Mouse (Mus musculus) embryonic facial prominence, embryonic 14.5 days (tissue): ENCODE measurements around the gene Tmco4. TPM values are rescaled to one million over a fixed set of nuclear protein-coding genes. Genes with fewer than 3 reads are reported as not detected.

ENCODE experiments used
- ATAC-seq: fragments of 200-750 bp; cut with Nextera tagmentation; 2 replicates; pipeline ENCODE4 v1.8.0; 2017; ENCODE audit warnings: low read depth, moderate number of reproducible peaks, moderate TSS enrichment
- DNase-seq: peaks from one replicate; pipeline ENCODE4 v3.0.0-alpha.2; 2015; ENCODE audit warnings: low spot score
- H3K27ac ChIP-seq: fragments of 300-500 bp; sonication (generic); replicated peaks from 2 replicates; pipeline ENCODE4 v1.5.1; 2014; ENCODE audit warnings: low read depth, mild to moderate bottlenecking, low read length, moderate library complexity
- H3K27me3 ChIP-seq: fragments of 300-500 bp; sonication (generic); replicated peaks from 2 replicates; pipeline ENCODE4 v1.6.1; 2014; ENCODE audit warnings: low read length; ENCODE audit not compliant: control insufficient read depth, insufficient read depth
- H3K36me3 ChIP-seq: fragments of 300-500 bp; sonication (generic); 2 replicates; pipeline ENCODE4 v1.6.1; 2014; ENCODE audit warnings: low read length, mixed read lengths; ENCODE audit not compliant: control insufficient read depth, insufficient read depth
- H3K4me1 ChIP-seq: fragments of 300-500 bp; sonication (generic); 2 replicates; pipeline ENCODE4 v1.6.1; 2014; ENCODE audit warnings: antibody characterized with exemption, low read length; ENCODE audit not compliant: control insufficient read depth, insufficient read depth
- H3K4me2 ChIP-seq: fragments of 300-500 bp; sonication (generic); 2 replicates; pipeline ENCODE4 v1.6.1; 2014; ENCODE audit warnings: low read depth, mild to moderate bottlenecking, low read length, moderate library complexity, mixed read lengths
- H3K4me3 ChIP-seq: fragments of 300-500 bp; sonication (generic); 2 replicates; pipeline ENCODE4 v1.5.1; 2014; ENCODE audit warnings: low read depth, mild to moderate bottlenecking, low read length
- H3K9ac ChIP-seq: fragments of 300-500 bp; sonication (generic); 2 replicates; pipeline ENCODE4 v1.6.1; 2014; ENCODE audit warnings: low read depth, mild to moderate bottlenecking, low read length, moderate library complexity, mixed read lengths
- H3K9me3 ChIP-seq: fragments of 300-500 bp; sonication (generic); 2 replicates; pipeline ENCODE4 v1.6.1; 2016; ENCODE audit warnings: low read length; ENCODE audit not compliant: control insufficient read depth
- WGBS: fragments of 180-500 bp; shearing (Covaris S2); extraction: QIAGEN DNeasy Blood & Tissue Kit; methylation state at CpG from one replicate; pipeline ENCODE4 v1.1.7; 2014; 5-methylcytosine and 5-hydroxymethylcytosine counted together
- polyA plus RNA-seq: library from polyadenylated mRNA; unstranded; fragments of >200 nt; fragmentation: Nextera tagmentation; extraction: Ambion mirVana; gene quantifications from 2 replicates; pipeline ENCODE4 v1.2.1, GENCODE M21; 2014

Tmco4 gene
- polyA plus RNA-seq, 1 experiment from 2014 or later = 3.8 TPM

- no peak overlapping the region for H3K9ac ChIP-seq
- no peak overlapping the region for H3K4me2 ChIP-seq
- H3K36me3 ChIP-seq = peaks cover 25% of the 10 kb centered on the region; the same call in 1 of the 2 replicates
- H3K9me3 ChIP-seq = no peaks in the 10 kb centered on the region
- H3K27ac ChIP-seq = no peak overlapping the region
- no peak overlapping the region for H3K4me3 ChIP-seq
- peaks cover 12% of the 10 kb centered on the region for H3K4me1 ChIP-seq
- 91% methylated on average over 7 of the region's 7 CpGs for WGBS
- ATAC-seq = no peak
- no peak for DNase-seq
- peaks cover 20% of the 10 kb centered on the region for H3K27me3 ChIP-seq
Observed at GRCm38 (mm10) chr4:139080259-139080658, 107.6 kb downstream of the Tmco4 start.

DNA sequence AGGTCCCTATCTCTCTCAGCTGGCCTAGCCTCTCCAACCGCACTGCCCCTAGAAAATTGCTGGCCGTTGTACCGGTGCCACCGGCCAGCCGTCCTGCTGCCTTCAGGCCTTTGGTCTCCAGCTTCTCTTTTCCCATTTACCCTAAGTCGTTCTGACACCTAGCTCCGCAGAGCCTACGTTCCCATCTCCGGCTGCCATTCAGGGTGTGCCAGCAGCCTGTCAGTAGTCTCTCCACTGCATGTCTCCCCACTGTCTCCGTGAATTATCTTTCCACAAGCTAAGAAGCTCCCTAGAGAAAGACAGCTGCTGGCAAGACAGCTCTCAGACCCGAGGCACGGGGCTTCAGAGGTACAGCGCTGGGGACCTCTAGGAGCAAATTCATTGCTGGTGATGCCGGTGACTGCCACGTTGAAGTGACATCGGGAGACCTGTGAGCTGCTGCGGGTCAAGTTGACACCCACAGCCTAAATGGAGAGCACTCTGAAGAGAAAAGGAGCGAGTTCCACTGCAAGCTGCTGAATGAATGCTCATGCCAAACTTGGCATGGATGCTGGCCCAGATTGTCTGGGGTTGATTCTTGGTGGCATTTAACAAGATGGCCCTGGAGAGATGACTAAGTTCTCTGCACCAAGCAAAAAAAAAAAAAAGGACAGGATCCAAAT, 108.7 kb downstream of the Tmco4 start:
- no peaks in the 10 kb centered on the region for H3K9me3 ChIP-seq

DNA sequence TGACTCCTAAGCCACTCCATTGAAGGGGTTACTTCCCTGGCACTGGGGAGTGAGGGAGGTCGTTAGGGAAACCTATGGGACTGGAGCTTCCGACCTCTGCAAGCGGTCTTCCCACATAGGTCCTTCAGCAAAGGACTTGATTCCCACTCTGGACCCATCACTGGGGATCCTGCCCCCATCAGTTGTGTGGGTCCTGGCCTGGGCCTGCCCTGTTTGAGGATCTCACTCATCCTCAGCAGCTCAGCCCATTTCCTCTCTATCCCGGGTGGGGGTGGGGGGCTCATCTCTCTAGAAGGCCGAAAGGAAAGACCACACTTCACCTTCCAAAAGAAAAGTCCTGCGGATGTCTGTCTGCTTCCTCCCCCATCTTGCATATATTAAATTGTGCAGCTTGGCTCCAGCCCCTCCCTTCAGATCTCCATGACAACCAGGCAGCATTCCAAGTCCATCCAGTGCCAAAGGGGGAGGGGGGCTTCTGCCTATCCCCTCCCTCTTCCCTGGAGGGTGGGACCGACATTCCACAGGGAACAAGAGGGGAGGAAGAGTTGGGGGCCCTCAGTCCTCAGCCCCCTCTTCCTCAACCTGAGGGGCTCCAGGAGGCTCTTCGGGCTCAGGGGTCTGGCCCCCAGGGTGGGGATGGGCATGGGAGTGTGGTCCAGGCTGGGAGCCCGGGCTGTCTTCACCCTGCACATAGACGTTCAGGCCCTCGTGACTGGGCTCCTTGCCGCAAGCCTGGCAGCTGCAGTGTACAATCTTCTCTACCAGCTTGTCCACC, 110.3 kb downstream of the Tmco4 start:
- DNase-seq (peak; percentile 77), ATAC-seq (no peak)
- Histone ChIP-seq H3K4me1 (peaks cover 12% of the 10 kb centered on the region), H3K27me3 (no peaks in the 10 kb centered on the region), H3K4me3 (no peak overlapping the region), H3K36me3 (peaks cover 25% of the 10 kb centered on the region; the same call in 1 of the 2 replicates), H3K27ac (peak overlapping the region; percentile 68), H3K4me2 (peak overlapping the region; percentile 35), H3K9ac (0 out of 2 replicates have a peak overlapping the region, but pooled peaks have one; percentile 19), H3K9me3 (no peaks in the 10 kb centered on the region)
- 33% methylated on average over 11 of the region's 12 CpGs for WGBS

More for the DNA sequence above, 108.7 kb downstream of the Tmco4 start:
- DNase-seq (no peak), ATAC-seq (no peak)
- H3K9ac ChIP-seq = no peak overlapping the region
- 70% methylated on average over 18 of the region's 18 CpGs for WGBS
- no peak overlapping the region for H3K4me2 ChIP-seq
- H3K4me1 ChIP-seq = peaks cover 12% of the 10 kb centered on the region
- H3K36me3 ChIP-seq = peaks cover 25% of the 10 kb centered on the region; the same call in 1 of the 2 replicates
- no peak overlapping the region for H3K27ac ChIP-seq
- peaks cover 8% of the 10 kb centered on the region for H3K27me3 ChIP-seq
- H3K4me3 ChIP-seq = no peak overlapping the region

- Histone ChIP-seq H3K9ac (no peak overlapping the region), H3K4me1 (peaks cover 12% of the 10 kb centered on the region), H3K4me3 (no peak overlapping the region), H3K27ac (no peak overlapping the region), H3K4me2 (no peak overlapping the region), H3K27me3 (no peaks in the 10 kb centered on the region), H3K9me3 (no peaks in the 10 kb centered on the region), H3K36me3 (peaks cover 28% of the 10 kb centered on the region; the same call in 1 of the 2 replicates)
- ATAC-seq (no peak), DNase-seq (no peak)
- WGBS = 75% methylated on average over 11 of the region's 11 CpGs
Observed at GRCm38 (mm10) chr4:139085337-139085736, 112.6 kb downstream of the Tmco4 start.

- Histone ChIP-seq H3K9ac (no peak overlapping the region), H3K27me3 (no peaks in the 10 kb centered on the region), H3K36me3 (peaks cover 28% of the 10 kb centered on the region; the same call in 1 of the 2 replicates), H3K4me2 (no peak overlapping the region), H3K4me1 (peaks cover 19% of the 10 kb centered on the region), H3K4me3 (no peak overlapping the region), H3K27ac (no peak overlapping the region), H3K9me3 (no peaks in the 10 kb centered on the region)
- peak; percentile 91 for DNase-seq
- ATAC-seq = peak; percentile 37
- WGBS = 15% methylated on average over 5 of the region's 5 CpGs
Observed at GRCm38 (mm10) chr4:139086037-139086436, 113.3 kb downstream of the Tmco4 start.

- Histone ChIP-seq H3K36me3 (peaks cover 21% of the 10 kb centered on the region; the same call in 1 of the 2 replicates), H3K27ac (no peak overlapping the region), H3K9ac (no peak overlapping the region), H3K27me3 (no peaks in the 10 kb centered on the region), H3K4me3 (no peak overlapping the region), H3K4me2 (no peak overlapping the region), H3K4me1 (peaks cover 25% of the 10 kb centered on the region), H3K9me3 (no peaks in the 10 kb centered on the region)
- WGBS = 62% methylated on average over 4 of the region's 4 CpGs
- ATAC-seq = no peak
- no peak for DNase-seq
Observed at GRCm38 (mm10) chr4:139086984-139087383, 114.3 kb downstream of the Tmco4 start.

GRCm38 (mm10) chr4:139088982-139089671, 116.4 kb downstream of the Tmco4 start:
- Histone ChIP-seq H3K27me3 (0 out of 2 replicates have a peak, but pooled peaks cover 4% of the 10 kb centered on the region), H3K4me2 (no peak overlapping the region), H3K9ac (peak overlapping the region; percentile 19; the same call in 1 of the 2 replicates), H3K4me1 (peaks cover 17% of the 10 kb centered on the region; the same call in 1 of the 2 replicates), H3K36me3 (peaks cover 13% of the 10 kb centered on the region; the same call in 1 of the 2 replicates), H3K9me3 (no peaks in the 10 kb centered on the region), H3K27ac (no peak overlapping the region), H3K4me3 (no peak overlapping the region)
- WGBS = 54% methylated on average over 9 of the region's 9 CpGs
- peak; percentile 63 for DNase-seq
- ATAC-seq = no peak

GRCm38 (mm10) chr4:139090303-139090940, 117.7 kb downstream of the Tmco4 start:
- WGBS = 59% methylated on average over 15 of the region's 15 CpGs
- 0 out of 2 replicates have a peak overlapping the region, but pooled peaks have one; percentile 82 for H3K27ac ChIP-seq

More at GRCm38 (mm10) chr4:139090303-139090940, 117.7 kb downstream of the Tmco4 start:
- Histone ChIP-seq H3K9me3 (peaks cover 7% of the 10 kb centered on the region; the same call in 1 of the 2 replicates), H3K27me3 (0 out of 2 replicates have a peak, but pooled peaks cover 4% of the 10 kb centered on the region), H3K4me1 (peaks cover 17% of the 10 kb centered on the region; the same call in 1 of the 2 replicates), H3K4me3 (peak overlapping the region; percentile 85), H3K4me2 (peak overlapping the region; percentile 87), H3K9ac (0 out of 2 replicates have a peak overlapping the region, but pooled peaks have one; percentile 92), H3K36me3 (0 out of 2 replicates have a peak, but pooled peaks cover 3% of the 10 kb centered on the region)
- ATAC-seq (no peak), DNase-seq (no peak)
